Mouse (Mus musculus): ENCODE results near the gene Prpf31.

GRCm38 (mm10) chr7:3646641-3647040 lies 16.9 kb downstream of the Prpf31 start:
- TF ChIP-seq CTCF (IDR thresholded peaks at IDR 0.05; ENCODE audit: low read depth) (no peak), EP300 (IDR thresholded peaks at IDR 0.05; ENCODE audit: low read depth) (no peak)
